Mouse (Mus musculus): ENCODE data around the gene Fam217a.
"Not testable (repeated sequence)": the region's sequence is repeated elsewhere in the genome, so short reads cannot be mapped to it uniquely, and the experiment has no call there.

Fam217a gene

GRCm38 (mm10) chr13:34924210-34924609 is at the start of gene Fam217a, which contains the start of gene 4933417A18Rik:
Gene Fam217a (minus strand): TSS chr13:34924310.
Gene 4933417A18Rik (plus strand): TSS chr13:34924409.
- DNase-seq (ENCODE audit: low read depth), result no peak

GRCm38 (mm10) chr13:34973770-34974169 is 49.7 kb upstream of the Fam217a start:
- peak; percentile 7 for DNase-seq (ENCODE audit: low read depth)

GRCm38 (mm10) chr13:34973149-34973548 is 49.0 kb upstream of the Fam217a start:
- peak; percentile 66 for DNase-seq (ENCODE audit: low read depth)

DNA sequence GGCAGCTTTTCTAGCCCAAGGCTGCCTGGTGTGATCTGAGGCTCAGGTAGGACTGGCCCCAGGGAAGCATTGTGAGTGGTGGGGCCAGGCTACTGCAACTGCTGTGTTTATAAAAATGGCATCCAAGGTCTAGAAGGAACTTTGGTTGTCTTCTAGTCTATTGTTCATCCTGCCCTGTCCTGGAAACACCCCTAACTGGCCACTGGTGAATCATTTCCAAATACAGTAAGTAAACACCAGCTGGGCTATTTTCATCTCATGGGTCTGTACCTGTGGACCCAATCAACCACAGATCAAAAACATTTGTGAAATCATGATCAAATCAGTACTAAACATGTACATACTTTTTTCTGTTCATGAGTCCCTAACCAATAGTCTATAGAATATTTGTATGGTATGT is 48.3 kb upstream of the Fam217a start:
- DNase-seq (ENCODE audit: low read depth), result not testable (repeated sequence)

DNA sequence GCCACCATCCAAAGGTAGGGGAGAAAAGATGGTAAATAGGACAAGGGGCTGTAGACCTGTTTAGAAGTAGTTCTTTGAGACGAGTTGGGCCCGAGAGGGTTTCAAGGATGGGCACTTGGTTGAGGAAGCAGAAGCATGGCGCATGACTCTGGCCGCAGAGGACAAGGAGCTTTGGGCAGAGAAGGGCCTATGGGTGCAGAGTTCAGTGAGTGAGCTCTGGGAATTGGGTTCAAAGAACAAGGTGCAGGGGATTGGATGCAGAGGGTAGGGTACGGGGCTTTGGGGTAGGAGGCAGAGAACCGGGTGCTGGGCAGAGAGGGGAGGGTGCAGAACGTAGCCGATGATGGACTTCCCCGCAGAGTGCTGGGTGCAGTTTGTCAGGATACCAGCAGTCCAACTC is 41.5 kb upstream of the Fam217a start:
- DNase-seq (ENCODE audit: low read depth), result not testable (repeated sequence)

- no peak for DNase-seq (ENCODE audit: low read depth)
Measured at GRCm38 (mm10) chr13:34964866-34965265, 40.8 kb upstream of the Fam217a start.

DNA sequence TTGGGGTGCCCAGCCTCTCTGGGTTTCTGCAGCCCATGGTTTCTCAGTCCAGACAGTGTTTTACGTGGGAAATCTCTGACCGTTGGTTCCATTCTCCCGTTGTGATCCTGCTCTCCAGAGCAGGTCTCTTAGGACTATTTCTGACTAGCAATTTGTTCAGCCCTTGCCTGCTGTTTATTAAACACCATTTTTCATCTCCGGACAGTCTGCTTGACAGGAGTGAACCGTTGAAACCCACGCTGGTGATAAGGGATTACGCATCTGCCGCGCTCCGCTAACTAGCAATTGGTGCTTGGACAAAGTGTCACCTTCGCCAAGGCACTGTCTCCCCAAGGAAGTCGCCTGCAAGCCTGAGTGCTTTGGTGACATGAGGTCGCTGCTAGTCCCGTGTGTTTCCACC is 40.3 kb upstream of the Fam217a start:
- DNase-seq (ENCODE audit: low read depth), result no peak

DNA sequence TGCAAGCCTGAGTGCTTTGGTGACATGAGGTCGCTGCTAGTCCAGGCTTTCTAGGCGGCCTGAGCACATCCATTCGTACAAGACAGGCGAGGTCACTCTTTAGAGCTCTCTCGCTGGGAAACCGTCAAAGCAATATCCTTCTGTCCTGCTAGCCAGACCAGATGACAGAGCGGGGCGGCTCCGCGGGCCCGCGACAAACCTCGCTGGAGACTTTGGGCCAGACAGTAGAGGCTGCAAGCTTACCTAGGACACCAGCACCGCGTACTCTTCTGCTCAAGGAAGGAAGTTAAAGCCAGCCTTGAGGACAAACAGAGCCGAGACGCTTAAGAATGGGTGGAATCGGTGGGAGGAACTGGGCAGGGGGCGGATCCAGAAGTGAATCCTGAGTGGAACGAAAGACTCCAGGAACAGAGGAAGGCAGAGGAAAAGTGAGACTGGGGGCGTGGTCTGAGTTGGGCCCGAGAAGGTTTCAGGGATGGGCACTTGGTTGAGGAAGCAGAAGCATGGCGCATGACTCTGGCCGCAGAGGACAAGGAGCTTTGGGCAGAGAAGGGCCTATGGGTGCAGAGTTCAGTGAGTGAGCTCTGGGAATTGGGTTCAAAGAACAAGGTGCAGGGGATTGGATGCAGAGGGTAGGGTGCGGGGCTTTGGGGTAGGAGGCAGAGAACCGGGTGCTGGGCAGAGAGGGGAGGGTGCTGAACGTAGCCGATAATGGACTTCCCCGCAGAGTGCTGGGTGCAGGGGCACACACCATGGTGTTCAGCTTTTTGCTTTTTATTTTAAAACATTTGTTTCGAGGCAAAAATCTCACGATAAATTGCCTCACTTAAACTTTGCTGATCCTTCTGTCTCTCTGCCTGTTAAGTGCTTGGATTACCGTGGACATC is 39.6 kb upstream of the Fam217a start, which contains the start of gene Eci3:
Gene Eci3 (minus strand): TSS at position 300 of the 887 bp plus-strand sequence.
- DNase-seq (ENCODE audit: low read depth), result no peak

GRCm38 (mm10) chr13:34960996-34961770 is 37.1 kb upstream of the Fam217a start:
- no peak for DNase-seq (ENCODE audit: low read depth)

- DNase-seq (ENCODE audit: low read depth), result peak; percentile 9
Measured at GRCm38 (mm10) chr13:34958158-34958557, 34.0 kb upstream of the Fam217a start.

DNA sequence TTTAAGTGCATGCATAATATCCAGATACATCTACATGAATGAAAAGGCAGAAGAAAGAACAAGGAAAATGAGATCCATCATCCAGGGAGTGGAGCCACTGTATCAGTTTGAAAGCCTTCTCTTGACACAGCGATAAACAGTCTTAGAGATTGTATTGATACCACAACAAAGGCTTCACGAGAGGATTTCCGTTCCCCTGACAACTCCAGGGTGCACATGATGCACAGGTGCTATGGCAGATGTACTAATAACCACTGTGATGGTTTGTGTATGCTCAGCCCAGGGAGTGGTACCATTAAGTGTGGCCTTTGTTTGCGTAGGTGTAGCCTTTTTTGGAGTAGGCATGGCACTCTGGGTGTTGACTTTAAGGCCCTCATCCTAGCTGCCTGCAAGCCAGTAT is 32.8 kb upstream of the Fam217a start:
- no peak for DNase-seq (ENCODE audit: low read depth)

DNA sequence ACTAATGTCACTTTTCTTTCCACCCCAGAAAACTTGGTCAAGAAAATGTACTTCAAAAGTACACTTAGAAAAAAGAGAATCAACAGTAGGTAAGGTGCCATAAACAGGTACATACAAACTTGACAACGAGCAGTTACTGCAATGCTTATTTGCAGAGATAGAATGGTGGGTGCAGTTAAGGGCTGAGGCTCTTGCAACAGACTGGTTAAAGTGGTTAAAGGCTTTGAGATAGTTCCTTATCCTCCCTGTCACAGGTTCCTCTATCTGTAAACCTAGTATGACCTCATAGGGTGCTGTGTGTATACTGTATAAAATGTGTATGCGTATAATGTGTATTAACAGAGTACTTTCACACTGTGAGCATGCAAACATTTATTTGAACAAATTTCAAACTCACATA is 27.3 kb upstream of the Fam217a start:
- DNase-seq (ENCODE audit: low read depth), result not testable (repeated sequence)

GRCm38 (mm10) chr13:34942370-34942769 is 18.3 kb upstream of the Fam217a start:
- DNase-seq (ENCODE audit: low read depth), result peak; percentile 49

- no peak for DNase-seq (ENCODE audit: low read depth)
Measured at GRCm38 (mm10) chr13:34934931-34935644, 11.0 kb upstream of the Fam217a start.

DNA sequence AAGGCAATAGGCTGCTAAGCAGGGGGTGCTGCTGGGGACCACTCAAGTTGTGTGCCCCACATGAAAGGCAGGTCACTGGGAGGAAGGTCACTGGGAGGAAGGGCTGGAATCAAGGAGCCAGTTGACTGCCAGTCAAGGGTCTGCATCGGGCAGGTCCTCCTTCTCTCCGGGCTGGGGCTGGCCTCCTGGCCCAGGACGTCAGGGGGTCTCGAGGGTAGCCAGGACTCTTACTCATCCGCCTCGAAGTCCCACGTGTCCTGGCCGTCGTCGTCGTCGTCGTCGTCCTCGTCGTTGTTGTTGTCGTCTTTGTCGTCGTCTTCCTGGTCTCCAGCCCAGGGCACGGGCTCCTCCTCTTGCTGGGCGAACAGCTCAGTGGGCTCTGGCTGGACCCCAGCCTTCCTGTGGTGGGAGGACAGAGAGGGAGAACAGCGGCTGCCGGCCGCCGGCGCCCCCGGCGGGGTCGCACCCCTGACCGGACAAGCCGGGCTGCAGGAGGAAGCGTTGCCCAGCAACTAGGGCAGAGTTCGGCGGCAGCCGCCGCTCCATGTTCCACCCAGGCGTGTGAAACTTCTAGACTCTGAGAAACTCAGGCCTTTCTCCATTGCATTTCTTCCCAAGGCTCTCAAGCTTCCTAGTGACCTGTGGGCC is 7.5 kb downstream of the Fam217a start:
- no peak for DNase-seq (ENCODE audit: low read depth)

GRCm38 (mm10) chr13:34914614-34915013 is 9.5 kb downstream of the Fam217a start:
- DNase-seq (ENCODE audit: low read depth), result no peak

- no peak for DNase-seq (ENCODE audit: low read depth)
Measured at GRCm38 (mm10) chr13:34892871-34893270, 31.2 kb downstream of the Fam217a start.

DNA sequence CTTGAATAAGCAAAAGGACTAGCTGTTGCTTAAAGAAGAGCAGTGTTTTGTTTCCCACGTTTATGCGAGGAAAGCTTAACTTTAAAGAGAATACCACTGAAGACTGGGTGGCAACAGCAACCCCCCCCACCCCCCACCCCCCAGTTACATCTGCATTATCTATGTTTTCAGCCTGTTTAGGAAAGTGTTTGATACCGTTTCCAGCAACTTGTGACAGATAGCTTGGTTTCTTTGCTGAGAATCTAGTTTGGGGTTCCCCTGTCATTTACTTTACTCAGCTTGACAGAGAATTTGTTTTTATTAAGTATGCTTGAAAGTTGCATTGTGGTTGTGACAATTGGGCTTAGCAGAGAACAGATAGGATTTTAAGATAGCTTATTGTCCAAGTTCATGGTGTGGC is 47.6 kb downstream of the Fam217a start:
- DNase-seq (ENCODE audit: low read depth), result no peak

DNA sequence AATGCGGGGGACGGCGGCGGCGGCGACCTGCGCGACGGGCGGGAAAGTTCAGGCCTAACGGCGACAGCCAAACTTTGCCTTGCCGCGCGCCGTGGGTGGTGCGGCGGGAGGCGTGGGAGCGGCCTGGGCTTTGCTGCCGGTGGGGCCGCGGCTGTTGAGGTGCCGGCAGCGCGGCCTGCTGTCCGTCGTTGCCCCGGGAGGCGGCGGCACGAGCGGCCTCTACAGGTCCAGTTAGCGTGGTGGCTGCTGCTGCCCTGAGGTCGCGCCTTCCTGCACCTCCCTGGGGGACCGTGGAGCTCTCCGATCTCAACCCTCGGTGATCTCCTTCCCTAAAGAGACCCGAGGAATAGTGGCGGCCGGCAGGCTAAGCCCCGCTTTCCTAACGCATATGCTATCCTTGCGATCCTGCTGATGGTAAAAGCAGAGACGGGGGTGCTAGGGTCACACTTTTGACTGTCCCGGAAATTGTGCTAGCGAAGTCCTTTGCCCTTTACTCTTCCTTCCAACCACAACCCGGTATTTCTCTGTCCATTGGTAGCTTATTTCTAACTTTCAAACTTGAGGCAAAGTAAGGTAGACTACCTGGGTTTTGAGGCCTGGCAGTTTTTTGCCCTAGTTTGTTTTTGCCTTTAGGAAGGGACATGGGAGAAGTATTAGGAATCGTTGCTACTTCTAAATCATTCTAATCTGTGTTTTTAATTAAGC is 48.2 kb downstream of the Fam217a start:
- peak; percentile 67 for DNase-seq (ENCODE audit: low read depth)

GRCm38 (mm10) chr13:34875166-34875710 is 48.9 kb downstream of the Fam217a start, which contains the start of gene Prpf4b:
Gene Prpf4b (plus strand): TSS chr13:34875302.
- DNase-seq (ENCODE audit: low read depth), result peak; percentile 93

DNA sequence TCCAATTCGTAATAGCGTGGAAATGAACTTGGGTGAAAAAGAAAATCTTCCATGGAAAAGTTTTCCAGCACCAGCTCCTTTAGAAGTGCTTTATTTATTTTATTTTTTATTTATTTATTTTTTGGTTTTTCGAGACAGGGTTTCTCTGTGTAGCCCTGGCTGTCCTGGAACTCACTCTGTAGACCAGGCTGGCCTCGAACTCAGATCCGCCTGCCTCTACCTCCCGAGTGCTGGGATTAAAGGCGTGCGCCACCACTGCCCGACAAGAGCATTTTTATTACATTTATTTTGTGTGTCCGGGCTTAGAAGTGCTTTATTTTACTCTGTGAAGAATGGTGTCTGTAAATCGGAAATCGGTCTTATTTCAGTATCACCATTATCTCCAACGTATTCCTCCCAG is 49.4 kb downstream of the Fam217a start:
- DNase-seq (ENCODE audit: low read depth), result not testable (repeated sequence)
